Mouse (Mus musculus) kidney, postnatal 4 days (tissue): ENCODE measurements around the gene Tbc1d17.

Experiments used
- DNase-seq, 2 experiments: peaks; one replicate each; pipeline ENCODE4 v3.0.0; 2021; ENCODE audit warnings: mixed read lengths in 2 of 2

Tbc1d17 gene

GRCm38 (mm10) chr7:44821666-44822448 lies 27.0 kb downstream of the Tbc1d17 start:
- DNase-seq: peak; percentile 3 to 6

GRCm38 (mm10) chr7:44820525-44820924 lies 28.4 kb downstream of the Tbc1d17 start:
- DNase-seq: peak; percentile 0

GRCm38 (mm10) chr7:44819863-44820262 lies 29.0 kb downstream of the Tbc1d17 start:
- DNase-seq: peak; percentile 0 to 1

GRCm38 (mm10) chr7:44819391-44819790 lies 29.5 kb downstream of the Tbc1d17 start:
- DNase-seq: peak; percentile 0

GRCm38 (mm10) chr7:44818751-44819235 lies 30.1 kb downstream of the Tbc1d17 start:
- peak; percentile 70 to 73 for DNase-seq

GRCm38 (mm10) chr7:44818164-44818563 lies 30.7 kb downstream of the Tbc1d17 start:
- DNase-seq: peak in 1 of 2 experiments; percentile 0

GRCm38 (mm10) chr7:44817441-44817840 lies 31.4 kb downstream of the Tbc1d17 start:
- no peak for DNase-seq

- peak; percentile 79 to 88 for DNase-seq
These were observed 32.3 kb downstream of the Tbc1d17 start, which contains the start of gene Atf5 for GRCm38 (mm10) chr7:44816470-44817021. TSS of gene Atf5 (minus strand) at chr7:44816658.

- DNase-seq: peak; percentile 100
These were observed 33.0 kb downstream of the Tbc1d17 start, which contains the start of the genes Nup62 and Il4i1 for GRCm38 (mm10) chr7:44815721-44816469. TSS of gene Nup62 (plus strand) at chr7:44816088. TSS of gene Il4i1 (plus strand) at chr7:44816387.

GRCm38 (mm10) chr7:44814952-44815553 lies 33.8 kb downstream of the Tbc1d17 start:
- peak in 1 of 2 experiments; percentile 9 for DNase-seq

GRCm38 (mm10) chr7:44814423-44814822 lies 34.5 kb downstream of the Tbc1d17 start:
- peak in 1 of 2 experiments; percentile 2 for DNase-seq

GRCm38 (mm10) chr7:44813985-44814384 lies 34.9 kb downstream of the Tbc1d17 start:
- peak in 1 of 2 experiments; percentile 1 for DNase-seq

- DNase-seq: peak in 1 of 2 experiments; percentile 1
These were observed 36.1 kb downstream of the Tbc1d17 start for GRCm38 (mm10) chr7:44812651-44813325.

GRCm38 (mm10) chr7:44810819-44811557 lies 37.9 kb downstream of the Tbc1d17 start:
- DNase-seq: peak in 1 of 2 experiments; percentile 0

- DNase-seq: no peak
These were observed 38.5 kb downstream of the Tbc1d17 start for GRCm38 (mm10) chr7:44810365-44810764.

GRCm38 (mm10) chr7:44809466-44809865 lies 39.4 kb downstream of the Tbc1d17 start:
- DNase-seq: no peak

GRCm38 (mm10) chr7:44808927-44809326 lies 40.0 kb downstream of the Tbc1d17 start:
- no peak for DNase-seq

- DNase-seq: no peak
These were observed 56.1 kb downstream of the Tbc1d17 start for GRCm38 (mm10) chr7:44792781-44793180.

- DNase-seq: no peak
These were observed 58.8 kb downstream of the Tbc1d17 start for GRCm38 (mm10) chr7:44790066-44790465.

- DNase-seq: no peak
These were observed 59.3 kb downstream of the Tbc1d17 start for GRCm38 (mm10) chr7:44789531-44789930.
